Mouse (Mus musculus): ENCODE measurements around the gene Kcnj10. TPM values are rescaled to one million over a fixed set of nuclear protein-coding genes. Genes with fewer than 3 reads are reported as not detected.
A peak's percentile ranks its signal among the peaks of the same experiment; 100 is the strongest.

The Kcnj10 gene
- polyA plus RNA-seq, 1 experiment from 2014 or later = 0.28 TPM

DNA sequence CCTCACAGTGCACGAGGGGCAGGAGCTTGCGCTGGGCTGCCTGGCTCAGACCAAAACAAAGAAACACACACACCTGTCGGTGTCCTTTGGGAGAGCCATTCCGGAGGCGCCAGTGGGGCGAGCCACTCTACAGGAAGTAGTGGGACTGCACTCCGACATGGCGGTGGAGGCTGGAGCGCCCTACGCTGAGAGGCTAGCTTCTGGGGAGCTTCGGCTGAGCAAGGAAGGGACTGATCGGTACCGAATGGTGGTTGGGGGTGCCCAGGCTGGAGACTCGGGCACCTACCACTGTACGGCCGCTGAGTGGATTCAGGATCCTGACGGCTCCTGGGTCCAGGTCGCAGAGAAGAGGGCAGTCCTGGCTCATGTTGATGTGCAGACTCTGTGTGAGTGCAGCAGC lies 23.6 kb upstream of the Kcnj10 start:
- ATAC-seq (ENCODE audit: low read depth) (0 out of 2 replicates have a peak, but pooled peaks have one; percentile 6), DNase-seq (ENCODE audit: low spot score) (no peak)
- Histone ChIP-seq H3K9ac (ENCODE audit: low read depth, low read length) (no peak overlapping the region), H3K9me3 (ENCODE audit: control insufficient read depth, low read length) (no peaks in the 10 kb centered on the region), H3K27ac (replicated peaks; ENCODE audit: low read depth, low read length) (no peak overlapping the region), H3K4me2 (ENCODE audit: low read depth, low read length) (no peak overlapping the region), H3K36me3 (ENCODE audit: control insufficient read depth, insufficient read depth, low read length) (peaks cover 12% of the 10 kb centered on the region; the same call in 1 of the 2 replicates), H3K27me3 (replicated peaks; ENCODE audit: control insufficient read depth, insufficient read depth, low read length) (no peaks in the 10 kb centered on the region), H3K4me3 (ENCODE audit: low read depth, low read length) (no peak overlapping the region), H3K4me1 (ENCODE audit: control insufficient read depth, insufficient read depth, low read length) (peaks cover 12% of the 10 kb centered on the region; the same call in 1 of the 2 replicates)
- WGBS = 56% methylated on average over 18 of the region's 18 CpGs

DNA sequence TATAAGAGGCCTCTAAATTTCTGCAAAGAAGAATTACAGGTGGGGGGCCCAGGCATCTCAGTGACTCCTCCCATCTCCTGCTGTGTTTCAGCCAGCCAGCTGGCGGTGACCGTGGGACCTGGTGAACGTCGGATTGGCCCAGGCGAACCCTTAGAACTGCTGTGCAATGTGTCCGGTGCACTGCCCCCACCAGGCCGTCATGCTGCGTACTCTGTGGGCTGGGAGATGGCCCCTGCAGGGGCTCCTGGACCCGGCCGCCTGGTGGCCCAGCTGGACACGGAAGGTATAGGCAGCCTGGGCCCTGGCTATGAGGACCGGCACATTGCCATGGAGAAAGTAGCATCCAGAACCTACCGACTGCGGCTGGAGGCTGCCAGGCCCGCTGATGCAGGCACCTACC lies 23.1 kb upstream of the Kcnj10 start:
- H3K9ac ChIP-seq (ENCODE audit: low read depth, low read length) = no peak overlapping the region
- ATAC-seq (ENCODE audit: low read depth) (no peak), DNase-seq (ENCODE audit: low spot score) (no peak)
- H3K27ac ChIP-seq (replicated peaks; ENCODE audit: low read depth, low read length) = no peak overlapping the region
- no peaks in the 10 kb centered on the region for H3K27me3 ChIP-seq (replicated peaks; ENCODE audit: control insufficient read depth, insufficient read depth, low read length)
- H3K4me1 ChIP-seq (ENCODE audit: control insufficient read depth, insufficient read depth, low read length) = peaks cover 10% of the 10 kb centered on the region; the same call in 1 of the 2 replicates
- no peak overlapping the region for H3K4me2 ChIP-seq (ENCODE audit: low read depth, low read length)
- H3K36me3 ChIP-seq (ENCODE audit: control insufficient read depth, insufficient read depth, low read length) = peaks cover 12% of the 10 kb centered on the region; the same call in 1 of the 2 replicates
- WGBS = 67% methylated on average over 14 of the region's 15 CpGs
- no peak overlapping the region for H3K4me3 ChIP-seq (ENCODE audit: low read depth, low read length)
- H3K9me3 ChIP-seq (ENCODE audit: control insufficient read depth, low read length) = no peaks in the 10 kb centered on the region

DNA sequence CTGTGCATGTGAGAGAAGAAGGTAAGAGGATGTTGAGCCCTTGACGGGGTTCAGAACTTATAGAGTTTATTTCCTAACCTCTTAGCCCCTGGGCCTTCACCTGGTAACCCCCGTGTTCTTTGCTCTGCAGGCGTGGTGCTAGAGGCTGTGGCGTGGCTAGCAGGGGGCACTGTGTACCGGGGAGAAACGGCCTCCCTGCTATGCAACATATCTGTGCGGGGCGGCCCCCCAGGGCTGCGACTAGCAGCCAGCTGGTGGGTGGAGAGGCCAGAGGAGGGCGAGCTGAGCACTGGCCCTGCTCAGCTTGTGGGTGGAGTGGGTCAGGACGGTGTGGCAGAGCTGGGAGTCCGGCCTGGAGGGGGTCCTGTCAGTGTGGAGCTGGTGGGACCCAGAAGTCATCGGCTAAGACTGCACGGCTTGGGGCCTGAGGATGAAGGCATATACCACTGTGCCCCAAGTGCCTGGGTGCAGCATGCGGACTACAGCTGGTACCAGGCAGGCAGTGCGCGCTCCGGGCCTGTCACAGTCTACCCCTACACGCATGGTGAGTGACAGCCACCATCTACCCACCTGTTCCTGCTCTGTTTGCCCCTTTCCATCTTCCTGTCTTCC lies 22.5 kb upstream of the Kcnj10 start:
- WGBS = 85% methylated on average over 18 of the region's 19 CpGs
- no peak overlapping the region for H3K4me3 ChIP-seq (ENCODE audit: low read depth, low read length)
- no peaks in the 10 kb centered on the region for H3K27me3 ChIP-seq (replicated peaks; ENCODE audit: control insufficient read depth, insufficient read depth, low read length)
- DNase-seq (ENCODE audit: low spot score) (no peak), ATAC-seq (ENCODE audit: low read depth) (no peak)
- no peak overlapping the region for H3K9ac ChIP-seq (ENCODE audit: low read depth, low read length)
- H3K4me1 ChIP-seq (ENCODE audit: control insufficient read depth, insufficient read depth, low read length) = 0 out of 2 replicates have a peak, but pooled peaks cover 4% of the 10 kb centered on the region
- no peak overlapping the region for H3K4me2 ChIP-seq (ENCODE audit: low read depth, low read length)
- no peak overlapping the region for H3K27ac ChIP-seq (replicated peaks; ENCODE audit: low read depth, low read length)
- no peaks in the 10 kb centered on the region for H3K9me3 ChIP-seq (ENCODE audit: control insufficient read depth, low read length)
- H3K36me3 ChIP-seq (ENCODE audit: control insufficient read depth, insufficient read depth, low read length) = peaks cover 12% of the 10 kb centered on the region; the same call in 1 of the 2 replicates

DNA sequence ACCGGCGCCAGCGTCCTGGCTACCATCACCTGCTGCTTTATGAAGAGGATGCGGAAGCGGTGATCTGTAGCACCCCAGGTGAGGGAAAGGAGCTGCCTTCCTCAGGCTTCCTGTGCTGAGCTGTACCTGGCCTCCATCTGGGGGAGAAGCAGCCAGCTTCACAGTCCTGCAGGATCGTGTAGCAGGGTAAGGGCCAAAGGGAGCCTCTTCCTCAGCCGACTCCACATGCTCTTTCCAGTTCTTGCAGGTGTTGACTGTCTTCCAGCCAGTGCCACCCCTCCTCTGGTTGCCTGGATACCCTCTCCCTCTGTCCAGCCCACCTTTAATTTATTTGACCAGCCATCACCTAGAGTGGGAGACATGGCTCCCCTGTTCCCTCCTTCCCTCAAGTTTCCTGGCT lies 21.7 kb upstream of the Kcnj10 start:
- Histone ChIP-seq H3K4me2 (ENCODE audit: low read depth, low read length) (no peak overlapping the region), H3K36me3 (ENCODE audit: control insufficient read depth, insufficient read depth, low read length) (peaks cover 12% of the 10 kb centered on the region; the same call in 1 of the 2 replicates), H3K4me1 (ENCODE audit: control insufficient read depth, insufficient read depth, low read length) (no peaks in the 10 kb centered on the region), H3K4me3 (ENCODE audit: low read depth, low read length) (no peak overlapping the region), H3K9me3 (ENCODE audit: control insufficient read depth, low read length) (no peaks in the 10 kb centered on the region), H3K27me3 (replicated peaks; ENCODE audit: control insufficient read depth, insufficient read depth, low read length) (no peaks in the 10 kb centered on the region), H3K27ac (replicated peaks; ENCODE audit: low read depth, low read length) (no peak overlapping the region), H3K9ac (ENCODE audit: low read depth, low read length) (no peak overlapping the region)
- 80% methylated on average over 7 of the region's 7 CpGs for WGBS
- ATAC-seq (ENCODE audit: low read depth) (no peak), DNase-seq (ENCODE audit: low spot score) (no peak)

DNA sequence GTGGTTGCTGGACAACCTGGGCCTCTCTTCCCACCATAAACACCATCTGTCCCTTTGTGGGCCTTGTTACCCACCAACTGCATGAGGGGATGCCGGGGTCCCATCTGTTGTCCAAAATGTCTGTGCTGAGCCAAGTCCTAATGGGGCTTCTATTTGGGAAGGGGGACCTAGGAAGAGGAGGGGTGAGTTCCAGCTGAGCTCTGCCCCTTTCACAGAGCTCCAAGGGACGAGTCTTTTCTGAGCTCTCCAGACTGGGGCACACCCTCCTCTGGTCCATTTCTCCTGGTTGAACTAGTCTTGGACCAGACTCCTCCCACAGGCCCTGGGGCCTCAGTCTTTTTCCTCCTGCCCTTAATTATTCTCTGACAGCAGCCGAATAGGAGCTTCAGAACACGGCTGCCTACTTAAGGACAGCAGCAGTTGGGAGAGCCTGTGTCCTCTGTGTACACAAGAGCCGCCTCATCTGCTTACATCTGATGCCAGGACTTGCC lies 21.0 kb upstream of the Kcnj10 start:
- no peak overlapping the region for H3K4me2 ChIP-seq (ENCODE audit: low read depth, low read length)
- no peak overlapping the region for H3K4me3 ChIP-seq (ENCODE audit: low read depth, low read length)
- H3K27me3 ChIP-seq (replicated peaks; ENCODE audit: control insufficient read depth, insufficient read depth, low read length) = peaks cover 3% of the 10 kb centered on the region
- no peaks in the 10 kb centered on the region for H3K9me3 ChIP-seq (ENCODE audit: control insufficient read depth, low read length)
- DNase-seq (ENCODE audit: low spot score) = no peak
- H3K27ac ChIP-seq (replicated peaks; ENCODE audit: low read depth, low read length) = no peak overlapping the region
- no peaks in the 10 kb centered on the region for H3K4me1 ChIP-seq (ENCODE audit: control insufficient read depth, insufficient read depth, low read length)
- ATAC-seq (ENCODE audit: low read depth) = peak; percentile 30; the same call in 1 of the 2 replicates
- H3K36me3 ChIP-seq (ENCODE audit: control insufficient read depth, insufficient read depth, low read length) = peaks cover 12% of the 10 kb centered on the region; the same call in 1 of the 2 replicates
- WGBS = 32% methylated on average over 5 of the region's 5 CpGs
- no peak overlapping the region for H3K9ac ChIP-seq (ENCODE audit: low read depth, low read length)

DNA sequence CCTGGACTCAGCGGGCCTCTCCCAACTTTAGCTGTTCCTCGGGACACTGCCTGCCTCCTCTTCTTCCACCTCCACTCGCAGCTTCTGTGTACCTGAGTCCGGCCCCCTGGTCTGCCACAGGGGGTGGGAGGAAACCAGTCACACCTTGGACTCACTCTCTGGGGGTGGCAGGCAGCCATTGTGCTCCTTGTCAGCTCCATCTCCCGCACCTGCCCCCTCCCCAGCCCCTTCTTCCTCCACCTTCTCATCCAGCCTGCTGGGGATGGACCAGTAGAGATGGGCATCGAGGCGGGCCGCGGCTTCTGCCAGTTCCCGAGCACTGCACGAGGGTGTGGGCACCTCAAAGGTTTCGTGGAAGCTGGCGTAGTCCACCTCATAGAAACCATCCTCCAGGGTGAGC lies 18.3 kb upstream of the Kcnj10 start:
- no peak for DNase-seq (ENCODE audit: low spot score)
- peaks cover 30% of the 10 kb centered on the region for H3K27me3 ChIP-seq (replicated peaks; ENCODE audit: control insufficient read depth, insufficient read depth, low read length)
- H3K27ac ChIP-seq (replicated peaks; ENCODE audit: low read depth, low read length) = no peak overlapping the region
- peaks cover 9% of the 10 kb centered on the region; the same call in 1 of the 2 replicates for H3K36me3 ChIP-seq (ENCODE audit: control insufficient read depth, insufficient read depth, low read length)
- H3K4me1 ChIP-seq (ENCODE audit: control insufficient read depth, insufficient read depth, low read length) = no peaks in the 10 kb centered on the region
- H3K4me3 ChIP-seq (ENCODE audit: low read depth, low read length) = no peak overlapping the region
- H3K4me2 ChIP-seq (ENCODE audit: low read depth, low read length) = no peak overlapping the region
- no peak overlapping the region for H3K9ac ChIP-seq (ENCODE audit: low read depth, low read length)
- 64% methylated on average over 13 of the region's 13 CpGs for WGBS
- H3K9me3 ChIP-seq (ENCODE audit: control insufficient read depth, low read length) = 0 out of 2 replicates have a peak, but pooled peaks cover 5% of the 10 kb centered on the region
- ATAC-seq (ENCODE audit: low read depth) = no peak

DNA sequence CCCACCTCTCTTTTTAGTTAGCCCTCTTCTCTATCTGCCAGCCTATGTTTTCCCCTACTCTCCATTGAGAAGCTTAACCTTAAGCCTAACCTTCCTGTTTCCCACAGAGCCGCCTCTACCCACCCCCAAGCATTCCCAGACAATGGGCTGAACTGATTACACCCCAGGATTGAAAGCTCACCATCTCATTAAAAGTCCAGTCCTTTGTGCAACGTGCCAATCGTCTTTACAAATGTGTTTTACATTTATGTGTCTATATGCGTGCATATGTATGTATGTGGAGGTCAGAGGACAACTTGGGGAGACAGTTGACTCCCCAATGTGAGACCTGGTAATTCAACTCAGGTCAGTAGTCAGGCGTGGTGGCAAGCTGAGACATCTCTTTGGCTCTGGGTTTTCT lies 17.7 kb upstream of the Kcnj10 start:
- H3K27ac ChIP-seq (replicated peaks; ENCODE audit: low read depth, low read length) = no peak overlapping the region
- H3K27me3 ChIP-seq (replicated peaks; ENCODE audit: control insufficient read depth, insufficient read depth, low read length) = peaks cover 36% of the 10 kb centered on the region
- no peak for DNase-seq (ENCODE audit: low spot score)
- H3K4me2 ChIP-seq (ENCODE audit: low read depth, low read length) = no peak overlapping the region
- H3K4me1 ChIP-seq (ENCODE audit: control insufficient read depth, insufficient read depth, low read length) = no peaks in the 10 kb centered on the region
- H3K36me3 ChIP-seq (ENCODE audit: control insufficient read depth, insufficient read depth, low read length) = peaks cover 5% of the 10 kb centered on the region; the same call in 1 of the 2 replicates
- 32% methylated on average over 5 of the region's 5 CpGs for WGBS
- no peak overlapping the region for H3K4me3 ChIP-seq (ENCODE audit: low read depth, low read length)
- H3K9me3 ChIP-seq (ENCODE audit: control insufficient read depth, low read length) = 0 out of 2 replicates have a peak, but pooled peaks cover 5% of the 10 kb centered on the region
- ATAC-seq (ENCODE audit: low read depth) = no peak
- H3K9ac ChIP-seq (ENCODE audit: low read depth, low read length) = no peak overlapping the region

DNA sequence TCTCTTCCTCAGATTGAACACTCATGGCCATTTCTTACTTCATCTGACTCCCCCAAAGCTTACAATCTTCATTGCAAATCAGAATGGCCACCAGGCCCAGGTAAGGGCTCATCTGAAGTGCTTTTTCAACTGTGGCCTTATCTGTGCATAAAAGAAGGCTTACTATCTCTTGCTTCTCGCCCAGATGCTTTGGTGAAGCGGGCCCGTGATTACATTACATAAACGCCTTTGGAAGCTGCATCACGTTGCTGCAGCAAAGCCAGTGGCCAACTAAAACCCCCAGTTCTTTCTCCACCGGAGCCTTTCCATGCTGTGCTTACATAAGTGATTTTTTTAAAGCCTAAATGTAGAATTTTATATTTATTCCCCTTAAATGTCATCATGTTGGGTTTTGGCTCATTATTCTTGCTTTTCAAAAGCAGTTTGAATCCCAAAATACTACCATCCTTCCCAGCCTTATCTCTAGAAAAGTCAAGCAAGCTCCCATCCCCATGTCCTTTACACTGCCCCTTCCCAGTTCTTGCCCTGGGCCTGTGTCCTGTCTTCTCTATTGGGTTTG lies 17.1 kb upstream of the Kcnj10 start:
- no peak overlapping the region for H3K4me2 ChIP-seq (ENCODE audit: low read depth, low read length)
- H3K9me3 ChIP-seq (ENCODE audit: control insufficient read depth, low read length) = 0 out of 2 replicates have a peak, but pooled peaks cover 5% of the 10 kb centered on the region
- no peak for ATAC-seq (ENCODE audit: low read depth)
- WGBS = 58% methylated on average over 6 of the region's 6 CpGs
- DNase-seq (ENCODE audit: low spot score) = no peak
- H3K27me3 ChIP-seq (replicated peaks; ENCODE audit: control insufficient read depth, insufficient read depth, low read length) = peaks cover 42% of the 10 kb centered on the region
- H3K27ac ChIP-seq (replicated peaks; ENCODE audit: low read depth, low read length) = no peak overlapping the region
- no peaks in the 10 kb centered on the region for H3K4me1 ChIP-seq (ENCODE audit: control insufficient read depth, insufficient read depth, low read length)
- H3K4me3 ChIP-seq (ENCODE audit: low read depth, low read length) = no peak overlapping the region
- no peaks in the 10 kb centered on the region for H3K36me3 ChIP-seq (ENCODE audit: control insufficient read depth, insufficient read depth, low read length)
- no peak overlapping the region for H3K9ac ChIP-seq (ENCODE audit: low read depth, low read length)

Data from embryonic facial prominence, embryonic 14.5 days (tissue).